Mouse (Mus musculus) Muller cell, postnatal 12 days (primary cell): ENCODE measurements at regions not wholly inside any gene's neighbourhood (a gene's known extent, or its start where the extent isn't known, plus 50 kb on each side); places are given as distances from the start of the nearest gene placed in this dataset.

Experiments
- DNase-seq: peaks from one replicate; pipeline ENCODE4 v3.0.0-alpha.2; 2015; ENCODE audit errors: inconsistent ontology term

- DNase-seq: peak; percentile 71
These were observed 149.2 kb upstream of the Klf14 start for GRCm38 (mm10) chr6:31107916-31108685.

GRCm38 (mm10) chr6:31109604-31110003 is 150.7 kb upstream of the Klf14 start:
- DNase-seq: no peak

GRCm38 (mm10) chr6:31112293-31113077 is 153.6 kb upstream of the Klf14 start:
- DNase-seq: no peak

- DNase-seq: no peak
These were observed 154.9 kb upstream of the Klf14 start for GRCm38 (mm10) chr6:31113558-31114326.

- no peak for DNase-seq
These were observed 155.8 kb upstream of the Klf14 start for GRCm38 (mm10) chr6:31114336-31115335.

GRCm38 (mm10) chr6:31115566-31115965 is 156.7 kb upstream of the Klf14 start:
- DNase-seq: no peak

- no peak for DNase-seq
These were observed 157.5 kb upstream of the Klf14 start for GRCm38 (mm10) chr6:31116365-31116764.

GRCm38 (mm10) chr6:31117666-31118065 is 158.8 kb upstream of the Klf14 start:
- DNase-seq: no peak

- DNase-seq: no peak
These were observed 162.1 kb upstream of the Klf14 start for GRCm38 (mm10) chr6:31121008-31121407.

GRCm38 (mm10) chr6:31122895-31123294 is 164.0 kb upstream of the Klf14 start:
- no peak for DNase-seq

GRCm38 (mm10) chr6:31123342-31123990 is 164.6 kb upstream of the Klf14 start:
- DNase-seq: no peak

- no peak for DNase-seq
These were observed 165.2 kb upstream of the Klf14 start for GRCm38 (mm10) chr6:31124076-31124475.

- DNase-seq: no peak
These were observed 166.0 kb upstream of the Klf14 start for GRCm38 (mm10) chr6:31124872-31125271.

- no peak for DNase-seq
These were observed 166.6 kb upstream of the Klf14 start for GRCm38 (mm10) chr6:31125328-31126118.

- no peak for DNase-seq
These were observed 167.4 kb upstream of the Klf14 start for GRCm38 (mm10) chr6:31126131-31126871.

GRCm38 (mm10) chr6:31129170-31129569 is 170.3 kb upstream of the Klf14 start:
- DNase-seq: no peak

- DNase-seq: no peak
These were observed 171.1 kb upstream of the Klf14 start for GRCm38 (mm10) chr6:31129987-31130386.

- DNase-seq: no peak
These were observed 171.6 kb upstream of the Klf14 start for GRCm38 (mm10) chr6:31130522-31130921.

- no peak for DNase-seq
These were observed 172.8 kb upstream of the Klf14 start for GRCm38 (mm10) chr6:31131716-31132115.
